Mouse (Mus musculus) adrenal gland, adult 18-20 months (tissue): ENCODE results near the gene Dab2. TPM values are rescaled to one million over a fixed set of nuclear protein-coding genes. Genes with fewer than 3 reads are reported as not detected.

Experiments
- DNase-seq, 2 experiments: peaks; one replicate each; pipeline ENCODE4 v3.0.0; 2021 to 2022; ENCODE audit warnings: low spot score in 2 of 2
- total RNA-seq, 2 experiments: library from RNA; stranded (reverse); gene quantifications; 1 replicate in 1 of 2; 2 replicates in 1 of 2; pipeline ENCODE4 v1.2.3; 2021

Dab2 gene
- total RNA-seq, 2 experiments from 2014 or later: 329 to 456 TPM

GRCm38 (mm10) chr15:6323577-6323976 is 24.0 kb downstream of the Dab2 start:
- no peak for DNase-seq

GRCm38 (mm10) chr15:6325443-6325842 is 25.9 kb downstream of the Dab2 start:
- DNase-seq: no peak

GRCm38 (mm10) chr15:6326011-6326410 is 26.4 kb downstream of the Dab2 start:
- no peak for DNase-seq

GRCm38 (mm10) chr15:6331380-6331779 is 31.8 kb downstream of the Dab2 start:
- DNase-seq: no peak

- no peak for DNase-seq
Measured at GRCm38 (mm10) chr15:6334664-6335206, 35.1 kb downstream of the Dab2 start.

GRCm38 (mm10) chr15:6339767-6340166 is 40.2 kb downstream of the Dab2 start:
- no peak for DNase-seq

GRCm38 (mm10) chr15:6340347-6340746 is 40.8 kb downstream of the Dab2 start:
- no peak for DNase-seq

- DNase-seq: no peak
Measured at GRCm38 (mm10) chr15:6341427-6341826, 41.8 kb downstream of the Dab2 start.

- no peak for DNase-seq
Measured at GRCm38 (mm10) chr15:6353901-6354300, 54.3 kb downstream of the Dab2 start.

GRCm38 (mm10) chr15:6359859-6360258 is 60.3 kb downstream of the Dab2 start:
- DNase-seq: no peak

- DNase-seq: no peak
Measured at GRCm38 (mm10) chr15:6369974-6370373, 70.4 kb downstream of the Dab2 start.

GRCm38 (mm10) chr15:6371486-6371885 is 71.9 kb downstream of the Dab2 start:
- DNase-seq: no peak

GRCm38 (mm10) chr15:6375016-6375415 is 75.4 kb downstream of the Dab2 start:
- DNase-seq: no peak

- DNase-seq: no peak
Measured at GRCm38 (mm10) chr15:6376001-6376400, 76.4 kb downstream of the Dab2 start.

GRCm38 (mm10) chr15:6376785-6377184 is 77.2 kb downstream of the Dab2 start:
- no peak for DNase-seq

GRCm38 (mm10) chr15:6384027-6384426 is 84.4 kb downstream of the Dab2 start:
- DNase-seq: no peak

- no peak for DNase-seq
Measured at GRCm38 (mm10) chr15:6385241-6385640, 85.7 kb downstream of the Dab2 start.

- DNase-seq: peak; percentile 72 to 86
Measured at GRCm38 (mm10) chr15:6386159-6386951, 86.8 kb downstream of the Dab2 start.

GRCm38 (mm10) chr15:6386961-6387728 is 87.6 kb downstream of the Dab2 start:
- no peak for DNase-seq

- no peak for DNase-seq
Measured at GRCm38 (mm10) chr15:6387729-6388070, 88.1 kb downstream of the Dab2 start.

- no peak for DNase-seq
Measured at GRCm38 (mm10) chr15:6388146-6388545, 88.6 kb downstream of the Dab2 start.

GRCm38 (mm10) chr15:6388631-6389030 is 89.0 kb downstream of the Dab2 start:
- DNase-seq: no peak
